Mouse (Mus musculus) erythroblast, embryonic 14.5 days (primary cell): Measurements from ENCODE around the gene Numb.

Experiments used
- GATA1 ChIP-seq: IDR thresholded peaks from 2 replicates; pipeline ENCODE4 v1.6.1; 2012; ENCODE audit warnings: low read length, inconsistent platforms, mixed read lengths
- TAL1 ChIP-seq: IDR thresholded peaks from 3 replicates; pipeline ENCODE4 v1.6.1; 2012; ENCODE audit warnings: low read length, inconsistent platforms, mixed read lengths

- TF ChIP-seq GATA1 (no peak), TAL1 (no peak)
Measured at GRCm38 (mm10) chr12:83847877-83848276, 73.9 kb downstream of the Numb start.
